ENCODE assay signal across 9 mouse cellular contexts in the genomic region with DNA sequence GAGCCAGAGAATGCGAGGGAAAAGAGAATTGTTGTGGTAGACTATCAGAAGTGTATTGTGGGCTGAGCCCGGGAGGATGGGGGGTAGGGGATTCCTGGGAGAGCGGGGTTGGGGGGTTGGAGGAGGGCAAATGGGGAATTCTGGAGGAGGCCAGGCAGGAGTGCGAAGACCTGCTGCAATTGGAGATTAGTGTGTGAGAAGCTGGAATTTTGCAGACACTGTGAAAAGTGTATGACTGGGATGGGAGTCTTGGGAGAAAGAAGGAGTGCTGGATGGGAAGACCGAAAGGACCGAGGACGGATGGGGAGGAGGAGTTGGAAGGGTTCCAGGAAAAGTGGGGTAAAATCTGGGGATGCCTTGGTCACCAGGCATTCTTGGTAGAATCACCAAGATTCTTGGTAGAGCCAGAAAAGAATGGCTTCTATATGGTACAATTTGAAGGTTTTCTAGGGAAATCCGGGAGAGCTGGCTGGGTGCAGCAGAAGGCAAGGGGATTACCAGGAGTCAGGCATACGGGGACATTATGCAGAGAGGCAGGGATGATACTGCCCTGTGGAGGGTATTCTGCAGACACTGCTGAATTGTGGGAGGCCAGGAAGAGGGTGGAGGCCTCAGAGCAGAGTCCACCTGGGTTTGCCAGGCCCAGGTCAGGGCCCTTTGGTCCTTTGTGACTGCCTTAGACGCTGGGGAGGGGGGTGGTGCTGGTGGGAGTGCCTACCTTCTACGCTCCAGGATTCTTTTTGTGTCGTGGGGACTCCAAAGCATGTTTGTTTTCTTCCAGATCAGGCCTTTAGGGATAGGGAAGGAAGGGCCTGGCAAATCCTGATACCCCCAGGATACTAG. TPM values are rescaled to one million over a fixed set of nuclear protein-coding genes. Genes with fewer than 3 reads are reported as not detected.
DNase-seq lines count a peak whose midpoint lies in the region; ATAC-seq and TF ChIP-seq lines count a peak whose summit lies in the region.
"Had no signal": no experiment of that assay in that cellular context is flagged by ENCODE, and none has a peak within 500 bp of the region (broad histone marks: within the 10 kb centered on the region; RNA-seq: fewer than 3 reads in every experiment).

No protein-coding gene starts in this region.

- peaks cover 2% of the 10 kb centered on the region for H3K4me1 ChIP-seq in ES-Bruce4 (ENCODE audit: control insufficient read depth, insufficient read depth, low read length)
- peaks cover 29% of the 10 kb centered on the region for H3K4me1 ChIP-seq in hindbrain, postnatal 0 days (ENCODE audit: insufficient read depth, low read length)
- peaks cover 2% of the 10 kb centered on the region for H3K4me1 ChIP-seq in liver, embryonic 16.5 days (ENCODE audit: control insufficient read depth, low read depth, low read length)

- peak overlapping the region; percentile 88 for H3K4me2 ChIP-seq in hindbrain, postnatal 0 days (ENCODE audit: low read depth, low read length)
- peak overlapping the region; percentile 60 for H3K4me2 ChIP-seq in liver, embryonic 16.5 days (ENCODE audit: low read depth, low read length)

- 7% methylated on average over 12 of the region's 12 CpGs for WGBS in hindbrain, postnatal 0 days
- 19% methylated on average over 12 of the region's 12 CpGs for WGBS in liver, embryonic 16.5 days (ENCODE audit: insufficient replicate concordance)

- peak; percentile 0; the same call in 1 of the 2 replicates for ATAC-seq in hindbrain, postnatal 0 days
- no peak; the same call in 1 of the 2 replicates for ATAC-seq in liver, embryonic 16.5 days (ENCODE audit: low read depth)

- H3K27me3 ChIP-seq in ES-Bruce4 (ENCODE audit: control insufficient read depth, insufficient read depth, low read length, poor library complexity, severe bottlenecking), result no peaks in the 10 kb centered on the region
- no peaks in the 10 kb centered on the region for H3K27me3 ChIP-seq in hindbrain, postnatal 0 days (ENCODE audit: insufficient read depth, low read length)
- peaks cover 15% of the 10 kb centered on the region for H3K27me3 ChIP-seq in liver, embryonic 16.5 days (ENCODE audit: control insufficient read depth, insufficient read depth, low read depth, low read length)

- TF ChIP-seq POLR2A in ES-Bruce4 (IDR thresholded peaks at IDR 0.05; ENCODE audit: insufficient read depth, low read length), result no peak
- TF ChIP-seq POLR2A in brain, embryonic 14.5 days (IDR thresholded peaks at IDR 0.05; ENCODE audit: borderline replicate concordance, extremely low read depth, insufficient read depth, insufficient read length, poor library complexity, severe bottlenecking), result no peak

- peak; percentile 56 for DNase-seq in brain, embryonic 14.5 days (ENCODE audit: low read depth)
- DNase-seq in hindbrain, postnatal 0 days (ENCODE audit: low spot score), result no peak
- DNase-seq in adrenal gland, adult 8-10 months, result no peak
- no peak for DNase-seq in urinary bladder, postnatal 10 days (ENCODE audit: low spot score)
- no peak for DNase-seq in spleen, adult 12 weeks (ENCODE audit: low spot score)
- no peak for DNase-seq in adrenal gland, postnatal 25 days

- no peak for TF ChIP-seq CTCF in ES-Bruce4 (IDR thresholded peaks at IDR 0.05; ENCODE audit: low read depth, low read length)
- no peak for TF ChIP-seq CTCF in brain, embryonic 14.5 days (IDR thresholded peaks at IDR 0.05; ENCODE audit: borderline replicate concordance, extremely low read depth, insufficient read depth, insufficient read length)
- TF ChIP-seq CTCF in hindbrain, postnatal 0 days (IDR thresholded peaks at IDR 0.05; ENCODE audit: low read depth), result no peak

- H3K36me3 ChIP-seq in ES-Bruce4 (ENCODE audit: control insufficient read depth, insufficient read depth, low read length, poor library complexity, severe bottlenecking), result no peaks in the 10 kb centered on the region; the same call in 1 of the 2 replicates
- no peaks in the 10 kb centered on the region for H3K36me3 ChIP-seq in hindbrain, postnatal 0 days (ENCODE audit: insufficient read depth, low read length)
- H3K36me3 ChIP-seq in liver, embryonic 16.5 days (ENCODE audit: control insufficient read depth, insufficient read depth), result no peaks in the 10 kb centered on the region

- peak overlapping the region; percentile 52 for H3K9ac ChIP-seq in ES-Bruce4 (ENCODE audit: low read depth, poor library complexity, severe bottlenecking)
- peak overlapping the region; percentile 49 for H3K9ac ChIP-seq in hindbrain, postnatal 0 days (replicated peaks; ENCODE audit: low read length)
- H3K9ac ChIP-seq in liver, embryonic 16.5 days (ENCODE audit: low read depth, low read length), result no peak overlapping the region

- no peak for TF ChIP-seq EP300 in ES-Bruce4 (IDR thresholded peaks at IDR 0.05; ENCODE audit: insufficient read depth, low read depth, low read length)

- peak overlapping the region; percentile 49 for H3K4me3 ChIP-seq in ES-Bruce4 (ENCODE audit: low read depth, low read length)
- peak overlapping the region; percentile 62 for H3K4me3 ChIP-seq in hindbrain, postnatal 0 days (ENCODE audit: low read length)
- peak overlapping the region; percentile 47 for H3K4me3 ChIP-seq in liver, embryonic 16.5 days (ENCODE audit: low read depth, low read length)

- no peaks in the 10 kb centered on the region for H3K9me3 ChIP-seq in ES-Bruce4 (replicated peaks; ENCODE audit: control insufficient read depth, insufficient read depth, low read length, poor library complexity, severe bottlenecking)
- H3K9me3 ChIP-seq in hindbrain, postnatal 0 days (ENCODE audit: low read length), result no peaks in the 10 kb centered on the region
- no peaks in the 10 kb centered on the region for H3K9me3 ChIP-seq in liver, embryonic 16.5 days (replicated peaks; ENCODE audit: control insufficient read depth, low read length)

- H3K27ac ChIP-seq in ES-Bruce4 (ENCODE audit: insufficient read depth, low read length), result no peak overlapping the region
- no peak overlapping the region for H3K27ac ChIP-seq in hindbrain, postnatal 0 days
- no peak overlapping the region for H3K27ac ChIP-seq in liver, embryonic 16.5 days (ENCODE audit: low read length)

RNA-seq across cellular contexts. Expression of gene Igsf9, which starts 1.2 kb away (rescaled TPM):
- polyA plus RNA-seq in ES-Bruce4 (2011; ENCODE audit: insufficient read depth, insufficient read length, low read depth, missing spikeins), result 40.5 and 40.6 TPM in 2 replicates
- 129 and 161 TPM in 2 replicates for polyA plus RNA-seq in brain, embryonic 14.5 days (2012; rRNA removed)
- total RNA-seq in hindbrain, postnatal 0 days (2014; rRNA removed), result 17.9 and 33.0 TPM in 2 replicates
- polyA plus RNA-seq in hindbrain, postnatal 0 days (2015; fragmentation: Nextera tagmentation; extraction: Ambion mirVana), result 10.5 and 13.5 TPM in 2 replicates
- 0.81 and 2.5 TPM in 2 replicates for polyA plus RNA-seq in liver, embryonic 16.5 days (2015; fragmentation: Nextera tagmentation; extraction: Ambion mirVana)
- 1 to 10 TPM; 1.5 to 6.6 (median 3.6) TPM for total RNA-seq in adrenal gland, adult 8-10 months (2022)
- total RNA-seq in adrenal gland, postnatal 25 days (2021), result 2.9 and 3.6 TPM in 2 replicates

RNA-seq across cellular contexts. Expression of gene Slamf9, which starts 7.6 kb away (rescaled TPM):
- polyA plus RNA-seq in ES-Bruce4 (2011; ENCODE audit: insufficient read depth, insufficient read length, low read depth, missing spikeins), result 0.46 and 0.85 TPM in 2 replicates
- 0.16 and 0.18 TPM in 2 replicates for polyA plus RNA-seq in brain, embryonic 14.5 days (2012; rRNA removed)
- not detected in 2 replicates for total RNA-seq in hindbrain, postnatal 0 days (2014; rRNA removed)
- 0.39 and 0.49 TPM in 2 replicates for polyA plus RNA-seq in hindbrain, postnatal 0 days (2015; fragmentation: Nextera tagmentation; extraction: Ambion mirVana)
- polyA plus RNA-seq in liver, embryonic 16.5 days (2015; fragmentation: Nextera tagmentation; extraction: Ambion mirVana), result 1.0 and 1.1 TPM in 2 replicates
- 10 to 100 TPM in 1 of 4 experiments, 1 to 10 TPM in 3; 5.2 to 11.3 (median 6.2) TPM for total RNA-seq in adrenal gland, adult 8-10 months (2022)
- total RNA-seq in adrenal gland, postnatal 25 days (2021), result 1.9 and 3.4 TPM in 2 replicates
- total RNA-seq: common myeloid progenitor, adult 5-6 weeks had no signal

RNA-seq across cellular contexts. Expression of gene Tagln2, which starts 17.1 kb away (rescaled TPM):
- 269 and 312 TPM in 2 replicates for polyA plus RNA-seq in ES-Bruce4 (2011; ENCODE audit: insufficient read depth, insufficient read length, low read depth, missing spikeins)
- polyA plus RNA-seq in brain, embryonic 14.5 days (2012; rRNA removed), result 37.3 and 44.7 TPM in 2 replicates
- total RNA-seq in hindbrain, postnatal 0 days (2014; rRNA removed), result 45.1 and 70.2 TPM in 2 replicates
- 59.2 and 61.6 TPM in 2 replicates for polyA plus RNA-seq in hindbrain, postnatal 0 days (2015; fragmentation: Nextera tagmentation; extraction: Ambion mirVana)
- polyA plus RNA-seq in liver, embryonic 16.5 days (2015; fragmentation: Nextera tagmentation; extraction: Ambion mirVana), result 112 and 113 TPM in 2 replicates
- total RNA-seq in adrenal gland, adult 8-10 months (2022), result 10 to 100 TPM; 68.5 to 90.2 (median 77.9) TPM
- 80.7 and 88.8 TPM in 2 replicates for total RNA-seq in adrenal gland, postnatal 25 days (2021)

RNA-seq across cellular contexts. Expression of gene Cfap45, which starts 37.9 kb away (rescaled TPM):
- polyA plus RNA-seq in ES-Bruce4 (2011; ENCODE audit: insufficient read depth, insufficient read length, low read depth, missing spikeins), result 2.1 and 2.3 TPM in 2 replicates
- polyA plus RNA-seq in brain, embryonic 14.5 days (2012; rRNA removed), result 1.8 and 2.8 TPM in 2 replicates
- 1.0 and 1.2 TPM in 2 replicates for total RNA-seq in hindbrain, postnatal 0 days (2014; rRNA removed)
- 3.7 and 4.5 TPM in 2 replicates for polyA plus RNA-seq in hindbrain, postnatal 0 days (2015; fragmentation: Nextera tagmentation; extraction: Ambion mirVana)
- polyA plus RNA-seq in liver, embryonic 16.5 days (2015; fragmentation: Nextera tagmentation; extraction: Ambion mirVana), result 0.21 and 0.40 TPM in 2 replicates
- under 1 TPM; 0.17 to 0.62 (median 0.36) TPM for total RNA-seq in adrenal gland, adult 8-10 months (2022)
- 1.3 TPM in 1 of 2 replicates, not detected in the other for total RNA-seq in adrenal gland, postnatal 25 days (2021)
